Mouse (Mus musculus) olfactory bulb, adult 2 months (tissue): ENCODE results near the gene 1700024P04Rik.

Experiments used
- CTCF ChIP-seq: fragments of 200-500 bp; IDR thresholded peaks from 2 replicates; pipeline ENCODE4 v1.5.1; 2012; ENCODE audit warnings: low read depth, mild to moderate bottlenecking, low read length, moderate library complexity; ENCODE audit not compliant: insufficient read depth
- POLR2A ChIP-seq: fragments of 200-500 bp; IDR thresholded peaks from 2 replicates; pipeline ENCODE4 v1.6.1; 2012; ENCODE audit warnings: mild to moderate bottlenecking, low read depth, low read length, moderate library complexity; ENCODE audit not compliant: insufficient read depth

GRCm38 (mm10) chr13:98958177-98958576 is 26.2 kb downstream of the 1700024P04Rik start:
- TF ChIP-seq POLR2A (no peak), CTCF (no peak)
